Mouse (Mus musculus): ENCODE results near the gene Zc3h7b.

GRCm38 (mm10) chr15:81781816-81782215, 37.0 kb downstream of the Zc3h7b start:
- TF ChIP-seq CTCF (IDR thresholded peaks at IDR 0.05; ENCODE audit: low read depth) = no peak
- no peak for TF ChIP-seq EP300 (optimal IDR thresholded peaks at IDR 0.05)
